ENCODE assay signal across 29 mouse cellular contexts in the genomic region with DNA sequence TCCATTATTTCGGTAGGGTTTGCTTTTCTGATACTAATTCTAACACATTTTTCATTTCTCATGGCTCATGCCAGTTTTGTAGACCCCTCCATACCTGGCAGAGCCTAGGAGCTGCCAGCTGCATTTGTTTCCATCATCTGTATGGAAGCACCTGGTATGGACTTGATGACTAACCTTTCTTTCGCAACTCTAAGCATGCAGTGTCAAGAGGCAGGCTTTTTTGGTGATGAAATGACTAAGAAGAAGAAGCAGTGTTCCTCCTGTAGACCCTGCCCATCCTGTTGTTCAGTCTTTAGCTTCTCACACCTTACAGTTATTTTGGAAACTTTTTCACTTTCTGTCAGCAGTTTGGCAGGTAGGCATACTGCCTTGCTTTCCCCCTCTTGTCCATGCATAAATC. TPM values are rescaled to one million over a fixed set of nuclear protein-coding genes. Genes with fewer than 3 reads are reported as not detected.
DNase-seq lines count a peak whose midpoint lies in the region; ATAC-seq and TF ChIP-seq lines count a peak whose summit lies in the region.
"Had no signal": no experiment of that assay in that cellular context is flagged by ENCODE, and none has a peak within 500 bp of the region (broad histone marks: within the 10 kb centered on the region; RNA-seq: fewer than 3 reads in every experiment).

No protein-coding gene starts in this region.

- no peak overlapping the region for H3K4me3 ChIP-seq in cerebellum, adult 2 months (replicated peaks; ENCODE audit: insufficient read depth, low read depth, low read length)
- H3K4me3 ChIP-seq: forebrain, embryonic 10.5 days; forebrain, embryonic 13.5 days; gastrocnemius, adult 2 months; heart, embryonic 12.5 days; heart, embryonic 15.5 days; hindbrain, embryonic 10.5 days; hindbrain, embryonic 13.5 days had no signal

- TF ChIP-seq CTCF in cerebellum, adult 2 months (IDR thresholded peaks at IDR 0.05; ENCODE audit: borderline replicate concordance, insufficient read depth, low read depth, low read length): no peak

- WGBS in cerebellum, adult 2 months: 94% methylated on average over 2 of the region's 2 CpGs

- peak; percentile 65 for DNase-seq in 416B (ENCODE audit: low read depth)
- no peak for DNase-seq in cerebellum, adult 2 months
- no peak for DNase-seq in adrenal gland, postnatal 36 days
- no peak for DNase-seq in adrenal gland, adult 18-20 months (ENCODE audit: low spot score in 2 of 2)
- DNase-seq in adrenal gland, adult (ENCODE audit: inconsistent age in 2 of 2, low spot score in 1 of 2): no peak
- DNase-seq: adrenal gland, postnatal 10 days; cerebellum, adult 11 months; cerebellum, adult 8-10 months; cerebellum, postnatal 10 days; cerebellum, postnatal 36 days; gastrocnemius, adult 2 months; gastrocnemius, postnatal 14 days; heart, adult 18-20 months; heart, postnatal 10 days; heart, postnatal 36 days; kidney, adult 11 months; kidney, adult 8-10 months had no signal

- ATAC-seq in CD4-positive, CD25-positive, alpha-beta regulatory T cell, adult 4 months: peak; percentile 73
- ATAC-seq in granulocyte monocyte progenitor cell, adult 5-6 weeks (replicated peaks; ENCODE audit: poor library complexity, severe bottlenecking): 0 out of 2 replicates have a peak, but pooled peaks have one; percentile 25
- ATAC-seq in megakaryocyte progenitor cell, adult 5-6 weeks (replicated peaks; ENCODE audit: poor library complexity): peak; percentile 54; the same call in 1 of the 2 replicates
- ATAC-seq: forebrain, embryonic 13.5 days; forebrain, embryonic 16.5 days; hindbrain, embryonic 16.5 days; Patski had no signal

- H3K4me1 ChIP-seq in cerebellum, adult 2 months (ENCODE audit: control insufficient read depth, insufficient read depth, low read length): no peaks in the 10 kb centered on the region; the same call in 1 of the 2 replicates
- H3K4me1 ChIP-seq: forebrain, embryonic 10.5 days; forebrain, embryonic 13.5 days; heart, embryonic 12.5 days; heart, embryonic 15.5 days; hindbrain, embryonic 10.5 days; hindbrain, embryonic 13.5 days had no signal

- no peak for TF ChIP-seq POLR2A in cerebellum, adult 2 months (IDR thresholded peaks at IDR 0.05; ENCODE audit: borderline replicate concordance, insufficient read depth, low read length)

- no peaks in the 10 kb centered on the region for H3K27me3 ChIP-seq in cerebellum, adult 2 months (ENCODE audit: control insufficient read depth, insufficient read depth, low read length)
- H3K27me3 ChIP-seq: forebrain, embryonic 13.5 days; heart, embryonic 12.5 days; heart, embryonic 15.5 days; hindbrain, embryonic 13.5 days; Patski had no signal

- no peak overlapping the region for H3K27ac ChIP-seq in cerebellum, adult 2 months (ENCODE audit: insufficient read depth, low read length)
- H3K27ac ChIP-seq: forebrain, embryonic 10.5 days; forebrain, embryonic 13.5 days; gastrocnemius, adult 2 months; heart, embryonic 15.5 days; hindbrain, embryonic 10.5 days; hindbrain, embryonic 13.5 days had no signal

RNA-seq across cellular contexts. Expression of a gene that starts 20.2 kb away (rescaled TPM):
- polyA plus RNA-seq in CD4-positive, CD25-positive, alpha-beta regulatory T cell, adult 4 months (2017; shearing (Covaris generic)): 1 to 10 TPM; 4.8 to 9.5 TPM
- total RNA-seq in granulocyte monocyte progenitor cell, adult 5-6 weeks (2014; fragmentation: Nextera tagmentation): 19.2 and 24.4 TPM in 2 replicates
- total RNA-seq in granulocyte monocyte progenitor cell, adult 5-6 weeks (2017): 11.2 and 14.4 TPM in 2 replicates
- 13.8 and 14.1 TPM in 2 replicates for total RNA-seq in megakaryocyte progenitor cell, adult 5-6 weeks (2015)
- total RNA-seq in megakaryocyte progenitor cell, adult 5-6 weeks (2017): 7.7 and 7.8 TPM in 2 replicates
- 6.0 and 7.2 TPM in 2 replicates for polyA plus RNA-seq in cerebellum, adult 2 months (2012; rRNA removed)
- total RNA-seq in adrenal gland, postnatal 36 days (2021): 10 to 100 TPM; 15.2 to 24.5 TPM
- 10 to 100 TPM; 15.7 to 16.7 TPM for total RNA-seq in adrenal gland, adult 18-20 months (2021)

RNA-seq across cellular contexts. Expression of a gene that starts 20.7 kb away (rescaled TPM):
- polyA plus RNA-seq in CD4-positive, CD25-positive, alpha-beta regulatory T cell, adult 4 months (2017; shearing (Covaris generic)): 10 to 100 TPM; 86.1 to 92.0 TPM
- total RNA-seq in granulocyte monocyte progenitor cell, adult 5-6 weeks (2014; fragmentation: Nextera tagmentation): 26.1 and 31.9 TPM in 2 replicates
- 18.0 and 45.4 TPM in 2 replicates for total RNA-seq in granulocyte monocyte progenitor cell, adult 5-6 weeks (2017)
- 37.4 and 38.0 TPM in 2 replicates for total RNA-seq in megakaryocyte progenitor cell, adult 5-6 weeks (2015)
- 27.2 and 31.9 TPM in 2 replicates for total RNA-seq in megakaryocyte progenitor cell, adult 5-6 weeks (2017)
- 21.4 and 23.7 TPM in 2 replicates for polyA plus RNA-seq in cerebellum, adult 2 months (2012; rRNA removed)
- 10 to 100 TPM; 44.1 to 59.9 TPM for total RNA-seq in adrenal gland, postnatal 36 days (2021)
- total RNA-seq in adrenal gland, adult 18-20 months (2021): 10 to 100 TPM; 44.1 to 44.8 TPM
